Mouse (Mus musculus): ENCODE measurements around the gene Cenpb. TPM values are rescaled to one million over a fixed set of nuclear protein-coding genes. Genes with fewer than 3 reads are reported as not detected.

Gene Cenpb
- total and polyA plus RNA-seq, 2 experiments from 2014 or later, result 7.8 to 62.9 TPM

- Histone ChIP-seq H3K4me3 (ENCODE audit: low read depth, low read length) (no peak overlapping the region), H3K4me2 (ENCODE audit: low read depth, low read length) (no peak overlapping the region), H3K27ac (ENCODE audit: low read depth) (no peak overlapping the region), H3K36me3 (replicated peaks; ENCODE audit: control insufficient read depth, insufficient read depth, low read length) (no peaks in the 10 kb centered on the region), H3K4me1 (ENCODE audit: control insufficient read depth, insufficient read depth) (peaks cover 6% of the 10 kb centered on the region; the same call in 1 of the 2 replicates), H3K9me3 (replicated peaks; ENCODE audit: control insufficient read depth, low read length) (no peaks in the 10 kb centered on the region; the same call in 1 of the 2 replicates), H3K9ac (replicated peaks; ENCODE audit: low read depth, low read length) (no peak overlapping the region), H3K27me3 (ENCODE audit: control insufficient read depth, insufficient read depth, low read length) (no peaks in the 10 kb centered on the region)
- DNase-seq (ENCODE audit: low spot score), result no peak
- TF ChIP-seq CTCF (IDR thresholded peaks at IDR 0.05; ENCODE audit: low read depth), result no peak
- no peak for TF ChIP-seq EP300 (IDR thresholded peaks at IDR 0.05; ENCODE audit: low read depth)
- WGBS, result 45% methylated on average over 3 of the region's 3 CpGs
- ATAC-seq (ENCODE audit: insufficient read depth, low read depth), result no peak
These were observed 42.1 kb upstream of the Cenpb start for GRCm38 (mm10) chr2:131221853-131222515.

GRCm38 (mm10) chr2:131220030-131220429 lies 40.2 kb upstream of the Cenpb start:
- 45% methylated on average over 4 of the region's 4 CpGs for WGBS
- Histone ChIP-seq H3K4me1 (ENCODE audit: control insufficient read depth, insufficient read depth) (peaks cover 18% of the 10 kb centered on the region), H3K27me3 (ENCODE audit: control insufficient read depth, insufficient read depth, low read length) (no peaks in the 10 kb centered on the region), H3K9me3 (replicated peaks; ENCODE audit: control insufficient read depth, low read length) (no peaks in the 10 kb centered on the region; the same call in 1 of the 2 replicates), H3K36me3 (replicated peaks; ENCODE audit: control insufficient read depth, insufficient read depth, low read length) (no peaks in the 10 kb centered on the region), H3K9ac (replicated peaks; ENCODE audit: low read depth, low read length) (no peak overlapping the region), H3K4me2 (ENCODE audit: low read depth, low read length) (no peak overlapping the region), H3K27ac (ENCODE audit: low read depth) (no peak overlapping the region), H3K4me3 (ENCODE audit: low read depth, low read length) (no peak overlapping the region)
- DNase-seq (ENCODE audit: low spot score) (no peak), ATAC-seq (ENCODE audit: insufficient read depth, low read depth) (no peak)
- TF ChIP-seq EP300 (IDR thresholded peaks at IDR 0.05; ENCODE audit: low read depth), result no peak
- no peak for TF ChIP-seq CTCF (IDR thresholded peaks at IDR 0.05; ENCODE audit: low read depth)

- H3K4me3 ChIP-seq (ENCODE audit: low read depth, low read length), result no peak overlapping the region
- TF ChIP-seq EP300 (IDR thresholded peaks at IDR 0.05; ENCODE audit: low read depth), result peak; percentile 79; the same call in 1 of the 2 replicates
- no peak for TF ChIP-seq CTCF (IDR thresholded peaks at IDR 0.05; ENCODE audit: low read depth)
- no peaks in the 10 kb centered on the region for H3K27me3 ChIP-seq (ENCODE audit: control insufficient read depth, insufficient read depth, low read length)
- DNase-seq (ENCODE audit: low spot score) (peak; percentile 85), ATAC-seq (ENCODE audit: insufficient read depth, low read depth) (peak; percentile 87)
- peaks cover 31% of the 10 kb centered on the region for H3K4me1 ChIP-seq (ENCODE audit: control insufficient read depth, insufficient read depth)
- H3K9me3 ChIP-seq (replicated peaks; ENCODE audit: control insufficient read depth, low read length), result no peaks in the 10 kb centered on the region
- 29% methylated on average over 7 of the region's 7 CpGs for WGBS
- H3K27ac ChIP-seq (ENCODE audit: low read depth), result peak overlapping the region; percentile 84
- H3K9ac ChIP-seq (replicated peaks; ENCODE audit: low read depth, low read length), result 0 out of 2 replicates have a peak overlapping the region, but pooled peaks have one; percentile 2
- no peak overlapping the region for H3K4me2 ChIP-seq (ENCODE audit: low read depth, low read length)
- H3K36me3 ChIP-seq (replicated peaks; ENCODE audit: control insufficient read depth, insufficient read depth, low read length), result peaks cover 27% of the 10 kb centered on the region
These were observed 36.3 kb upstream of the Cenpb start for GRCm38 (mm10) chr2:131215941-131216858.

GRCm38 (mm10) chr2:131213773-131214172 lies 33.9 kb upstream of the Cenpb start:
- TF ChIP-seq EP300 (IDR thresholded peaks at IDR 0.05; ENCODE audit: low read depth) (no peak), CTCF (IDR thresholded peaks at IDR 0.05; ENCODE audit: low read depth) (no peak)
- Histone ChIP-seq H3K27ac (ENCODE audit: low read depth) (peak overlapping the region; percentile 49), H3K36me3 (replicated peaks; ENCODE audit: control insufficient read depth, insufficient read depth, low read length) (peaks cover 27% of the 10 kb centered on the region), H3K9ac (replicated peaks; ENCODE audit: low read depth, low read length) (no peak overlapping the region), H3K4me1 (ENCODE audit: control insufficient read depth, insufficient read depth) (peaks cover 45% of the 10 kb centered on the region), H3K4me3 (ENCODE audit: low read depth, low read length) (no peak overlapping the region), H3K27me3 (ENCODE audit: control insufficient read depth, insufficient read depth, low read length) (no peaks in the 10 kb centered on the region), H3K9me3 (replicated peaks; ENCODE audit: control insufficient read depth, low read length) (no peaks in the 10 kb centered on the region), H3K4me2 (ENCODE audit: low read depth, low read length) (no peak overlapping the region)
- 59% methylated on average over 7 of the region's 7 CpGs for WGBS
- peak; percentile 17 for DNase-seq (ENCODE audit: low spot score)
- no peak for ATAC-seq (ENCODE audit: insufficient read depth, low read depth)

DNA sequence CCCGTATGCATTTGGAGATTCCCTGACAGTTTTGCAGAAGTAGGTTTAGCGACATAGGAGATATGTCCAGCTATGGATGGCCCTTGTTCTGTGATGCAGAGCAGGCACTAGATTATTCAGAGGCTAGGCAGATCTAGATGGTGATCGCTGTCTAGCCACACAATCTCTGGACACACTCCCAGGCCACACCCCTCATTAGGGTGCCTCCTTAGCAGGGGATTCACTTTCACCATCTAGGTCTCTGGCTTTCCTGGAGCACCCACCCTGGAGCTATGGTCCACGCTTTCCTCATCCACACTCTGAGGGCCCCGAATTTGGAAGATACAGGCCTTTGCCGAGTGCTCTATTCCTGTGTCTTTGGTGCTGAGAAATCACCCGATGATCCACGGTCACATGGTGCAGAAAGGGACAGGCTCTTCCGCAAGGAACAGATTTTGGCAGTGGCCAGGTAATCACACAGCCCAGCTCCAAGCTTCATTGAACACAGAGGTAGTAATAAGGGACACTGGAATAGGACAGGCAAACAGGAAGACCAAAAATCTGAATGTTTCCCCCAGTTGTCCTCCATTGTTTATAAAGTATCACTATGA lies 31.3 kb upstream of the Cenpb start:
- DNase-seq (ENCODE audit: low spot score), result no peak
- peak overlapping the region; percentile 88 for H3K27ac ChIP-seq (ENCODE audit: low read depth)
- peaks cover 39% of the 10 kb centered on the region for H3K4me1 ChIP-seq (ENCODE audit: control insufficient read depth, insufficient read depth)
- peak overlapping the region; percentile 74 for H3K9ac ChIP-seq (replicated peaks; ENCODE audit: low read depth, low read length)
- 37% methylated on average over 9 of the region's 9 CpGs for WGBS
- peaks cover 27% of the 10 kb centered on the region for H3K36me3 ChIP-seq (replicated peaks; ENCODE audit: control insufficient read depth, insufficient read depth, low read length)
- H3K27me3 ChIP-seq (ENCODE audit: control insufficient read depth, insufficient read depth, low read length), result no peaks in the 10 kb centered on the region
- no peak for ATAC-seq (ENCODE audit: insufficient read depth, low read depth)
- peak overlapping the region; percentile 61 for H3K4me3 ChIP-seq (ENCODE audit: low read depth, low read length)
- TF ChIP-seq CTCF (IDR thresholded peaks at IDR 0.05; ENCODE audit: low read depth), result no peak
- TF ChIP-seq EP300 (IDR thresholded peaks at IDR 0.05; ENCODE audit: low read depth), result no peak
- no peaks in the 10 kb centered on the region for H3K9me3 ChIP-seq (replicated peaks; ENCODE audit: control insufficient read depth, low read length)
- H3K4me2 ChIP-seq (ENCODE audit: low read depth, low read length), result peak overlapping the region; percentile 67

All from heart, postnatal 0 days (tissue).